Mouse (Mus musculus): ENCODE results near the gene Zbtb11.

Zbtb11 gene

DNA sequence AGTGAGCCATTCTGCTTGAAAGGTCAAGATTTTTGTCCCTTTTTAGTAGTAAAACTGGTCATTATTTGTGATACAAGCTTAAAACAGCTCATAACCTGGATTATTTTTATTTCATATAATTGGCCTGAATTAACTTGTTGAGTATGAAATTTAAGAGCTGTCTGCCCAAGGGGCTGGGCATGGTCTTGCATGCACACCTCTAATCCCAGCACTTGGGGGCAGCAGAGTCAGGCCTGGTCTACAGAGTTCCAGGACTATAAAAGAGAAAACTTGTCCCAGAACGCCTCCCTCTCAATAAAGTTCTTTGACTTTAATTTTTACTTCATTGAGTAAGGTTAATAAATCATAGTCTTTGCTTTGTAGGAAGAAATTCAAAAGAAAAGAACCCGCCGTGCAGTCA is 4.5 kb upstream of the Zbtb11 start:
- no peak for DNase-seq (ENCODE audit: extremely low spot score, low spot score)

DNA sequence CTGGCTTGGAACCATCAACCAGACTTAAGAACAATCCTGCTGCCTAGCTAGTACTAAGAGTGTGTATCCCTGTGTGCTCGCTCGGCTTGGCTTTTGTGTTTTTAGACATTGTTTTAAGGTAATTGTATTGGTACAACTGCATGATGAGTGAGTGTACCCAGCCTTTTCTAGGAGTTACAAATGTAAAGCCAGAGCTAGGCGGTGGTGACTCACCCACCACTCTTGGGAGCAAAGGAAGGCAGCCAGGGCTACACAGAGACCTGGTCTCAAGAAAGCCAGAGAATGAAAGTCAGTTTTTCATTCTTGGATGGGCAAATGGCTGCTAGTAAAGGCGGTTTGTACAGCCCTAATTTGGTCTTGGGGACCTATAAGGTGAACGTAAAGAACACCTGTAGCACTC is 3.3 kb upstream of the Zbtb11 start:
- no peak for DNase-seq (ENCODE audit: extremely low spot score, low spot score)

- no peak for DNase-seq (ENCODE audit: extremely low spot score, low spot score)
Measured at GRCm38 (mm10) chr16:55971735-55972615, 1.7 kb upstream of the Zbtb11 start.

DNA sequence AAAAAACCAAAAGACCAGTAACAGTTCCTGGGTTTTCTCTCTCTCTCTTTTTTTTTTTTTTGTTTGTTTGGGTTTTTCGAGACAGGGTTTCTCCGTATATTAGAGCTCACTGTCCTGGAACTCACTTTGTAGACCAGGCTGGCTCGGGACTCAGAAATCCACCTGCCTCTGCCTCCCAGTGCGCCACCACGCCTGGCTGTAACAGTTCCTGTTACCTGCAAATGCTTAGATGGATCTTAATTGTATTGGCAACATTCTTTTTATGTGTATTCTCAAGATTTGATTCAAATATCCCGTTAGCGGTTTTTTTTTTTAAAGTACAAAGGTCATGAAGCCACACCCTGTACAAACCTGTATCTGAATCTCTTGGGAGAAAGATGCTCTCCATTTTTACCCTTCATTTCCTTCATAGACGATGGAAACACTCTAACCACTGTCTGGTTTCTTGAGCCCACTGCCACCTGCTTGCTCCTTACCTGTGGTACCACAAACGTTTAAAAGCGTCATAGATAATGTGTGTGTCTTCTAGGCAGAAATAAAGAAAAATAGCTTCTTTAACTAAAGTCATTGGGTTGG is 969 bp upstream of the Zbtb11 start:
- no peak for DNase-seq (ENCODE audit: extremely low spot score, low spot score)

GRCm38 (mm10) chr16:55974256-55974902 is 696 bp downstream of the Zbtb11 start:
- peak; percentile 87 for DNase-seq (ENCODE audit: extremely low spot score, low spot score)

DNA sequence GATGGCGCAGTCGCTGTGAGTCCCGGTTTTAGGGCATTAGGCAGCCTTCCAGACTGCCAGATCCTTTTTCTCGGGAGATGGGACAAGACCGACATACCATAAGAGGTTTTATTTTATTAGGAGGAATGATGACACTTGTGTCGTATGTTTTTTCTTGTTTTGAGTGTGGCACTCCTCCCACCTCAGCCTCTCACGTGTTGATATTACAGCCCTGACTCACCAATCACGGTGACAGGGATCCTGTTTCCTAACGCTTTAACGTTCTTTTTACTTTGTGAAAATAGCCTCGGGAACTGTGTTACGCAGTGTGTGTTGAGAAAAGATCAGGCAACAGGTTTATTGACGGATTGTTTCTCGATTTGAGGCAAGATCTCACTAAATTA is 1.2 kb downstream of the Zbtb11 start:
- no peak for DNase-seq (ENCODE audit: extremely low spot score, low spot score)

- DNase-seq (ENCODE audit: extremely low spot score, low spot score) = no peak
Measured at GRCm38 (mm10) chr16:55986001-55986400, 12.3 kb downstream of the Zbtb11 start.

DNA sequence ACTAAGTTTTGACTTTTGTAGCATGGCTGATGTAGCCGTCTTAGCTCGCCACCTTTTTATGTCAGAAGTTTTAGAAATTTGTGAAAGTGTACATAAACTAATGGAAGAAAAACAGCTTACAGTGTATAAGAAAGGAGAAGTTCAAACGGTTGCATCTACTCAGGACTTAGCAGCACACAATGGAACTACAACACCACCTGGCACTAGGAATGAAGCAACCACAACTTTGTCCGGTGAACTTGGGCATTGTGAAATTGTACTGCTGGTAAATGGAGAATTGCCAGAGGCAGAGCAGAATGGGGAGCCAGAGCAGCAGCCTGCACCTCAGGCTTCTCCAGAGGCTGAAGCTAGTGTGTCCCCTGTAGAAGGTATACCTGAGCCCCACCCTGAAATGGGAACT is 16.6 kb downstream of the Zbtb11 start:
- DNase-seq (ENCODE audit: extremely low spot score, low spot score) = no peak

GRCm38 (mm10) chr16:55994235-55994634 is 20.6 kb downstream of the Zbtb11 start:
- DNase-seq (ENCODE audit: extremely low spot score, low spot score) = no peak

DNA sequence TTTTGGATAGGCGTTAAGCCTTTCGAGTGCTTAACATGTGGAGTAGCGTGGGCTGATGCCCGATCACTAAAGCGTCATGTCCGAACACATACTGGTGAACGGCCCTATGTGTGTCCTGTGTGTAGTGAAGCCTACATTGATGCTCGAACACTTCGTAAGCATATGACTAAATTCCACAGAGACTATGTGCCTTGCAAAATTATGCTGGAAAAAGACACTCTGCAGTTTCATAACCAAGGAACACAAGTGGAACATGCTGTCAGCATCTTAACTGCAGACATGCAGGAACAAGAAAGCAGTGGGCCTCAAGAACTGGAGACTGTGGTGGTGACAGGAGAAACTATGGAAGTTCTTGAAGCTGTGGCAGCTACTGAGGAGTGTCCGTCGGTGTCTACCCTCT is 33.1 kb downstream of the Zbtb11 start:
- no peak for DNase-seq (ENCODE audit: extremely low spot score, low spot score)

- no peak for DNase-seq (ENCODE audit: extremely low spot score, low spot score)
Measured at GRCm38 (mm10) chr16:56008862-56009261, 35.2 kb downstream of the Zbtb11 start.

DNA sequence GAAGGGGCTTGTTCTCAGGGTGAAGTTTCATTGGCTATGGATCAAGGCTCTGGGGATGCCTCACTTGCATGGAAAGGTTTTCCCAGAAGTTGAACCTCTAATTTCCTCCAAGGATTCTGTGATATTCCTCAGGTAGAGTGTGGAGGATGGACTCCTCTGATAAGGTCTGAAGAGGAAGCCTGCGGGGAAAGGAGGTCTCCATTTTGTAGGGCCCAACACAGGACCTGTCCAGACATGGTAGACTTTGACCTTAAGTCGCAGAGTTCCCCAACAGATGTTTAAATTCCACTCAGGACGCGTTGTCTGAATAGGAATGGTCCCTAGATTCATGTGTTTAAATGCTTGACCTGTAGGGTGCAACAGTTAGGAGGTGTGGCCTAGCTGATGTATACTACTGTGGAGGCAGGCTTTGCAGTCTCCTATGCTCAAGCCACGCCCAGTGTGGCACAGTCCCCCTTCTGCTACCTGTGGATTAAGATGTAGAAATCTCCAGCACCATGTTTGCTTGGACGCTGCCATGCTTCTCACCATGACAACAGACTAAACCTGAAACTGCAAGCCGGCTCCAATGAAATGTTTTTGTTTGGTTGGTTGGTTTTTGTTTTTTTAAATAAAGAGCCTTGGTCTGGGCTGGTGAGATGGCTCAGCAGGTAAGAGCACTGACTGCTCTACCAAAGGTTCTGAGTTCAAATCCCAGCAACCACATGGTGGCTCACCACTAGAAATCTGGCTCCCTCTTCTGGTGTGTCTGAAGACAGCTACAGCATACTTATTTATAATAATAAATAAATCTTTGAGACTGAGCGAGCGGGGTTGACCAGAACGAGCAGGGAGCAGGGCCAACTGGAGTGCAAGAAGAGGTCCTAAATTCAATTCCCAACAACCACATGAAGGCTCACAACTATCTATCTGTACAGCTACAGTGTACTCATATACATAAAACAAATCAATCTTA is 39.4 kb downstream of the Zbtb11 start:
- no peak for DNase-seq (ENCODE audit: extremely low spot score, low spot score)

DNA sequence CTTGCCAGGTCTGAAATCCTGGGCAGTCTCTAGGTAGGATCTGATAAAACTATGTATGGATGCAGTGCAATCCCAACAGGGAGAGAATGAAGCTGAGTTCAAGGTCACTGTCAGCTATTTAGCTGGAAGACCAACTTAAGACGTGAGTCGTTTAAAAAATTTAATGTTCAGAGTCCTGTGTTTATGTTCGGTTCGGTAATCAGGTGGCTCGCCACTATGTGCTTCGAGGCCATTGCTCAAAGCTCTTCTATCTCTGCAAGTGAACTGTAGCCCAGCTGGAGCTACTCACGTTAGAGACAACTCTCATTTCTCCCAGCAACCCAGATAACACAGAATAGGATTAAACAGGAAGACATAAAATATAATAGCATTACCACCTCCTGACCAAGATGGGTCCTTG is 40.4 kb downstream of the Zbtb11 start:
- DNase-seq (ENCODE audit: extremely low spot score, low spot score) = no peak

DNA sequence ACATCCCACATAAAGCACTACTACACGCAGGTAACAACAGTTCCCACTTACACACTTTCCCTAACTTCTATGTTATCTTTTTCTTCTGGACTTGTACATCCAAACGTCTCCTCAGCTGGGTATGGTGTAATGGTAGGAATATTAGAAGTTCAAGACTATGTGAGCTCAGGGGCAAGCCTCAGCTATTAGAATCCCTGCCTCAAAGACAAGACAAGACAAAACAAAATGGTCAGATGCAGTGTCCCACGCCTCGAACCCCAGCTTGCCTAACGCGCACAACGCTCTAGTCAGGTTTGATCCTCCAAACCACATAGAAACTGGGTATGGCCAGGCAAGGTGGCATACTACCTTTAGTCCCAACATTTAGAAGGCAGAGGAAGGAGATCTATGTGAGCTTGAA is 46.0 kb downstream of the Zbtb11 start:
- DNase-seq (ENCODE audit: extremely low spot score, low spot score) = no peak

DNA sequence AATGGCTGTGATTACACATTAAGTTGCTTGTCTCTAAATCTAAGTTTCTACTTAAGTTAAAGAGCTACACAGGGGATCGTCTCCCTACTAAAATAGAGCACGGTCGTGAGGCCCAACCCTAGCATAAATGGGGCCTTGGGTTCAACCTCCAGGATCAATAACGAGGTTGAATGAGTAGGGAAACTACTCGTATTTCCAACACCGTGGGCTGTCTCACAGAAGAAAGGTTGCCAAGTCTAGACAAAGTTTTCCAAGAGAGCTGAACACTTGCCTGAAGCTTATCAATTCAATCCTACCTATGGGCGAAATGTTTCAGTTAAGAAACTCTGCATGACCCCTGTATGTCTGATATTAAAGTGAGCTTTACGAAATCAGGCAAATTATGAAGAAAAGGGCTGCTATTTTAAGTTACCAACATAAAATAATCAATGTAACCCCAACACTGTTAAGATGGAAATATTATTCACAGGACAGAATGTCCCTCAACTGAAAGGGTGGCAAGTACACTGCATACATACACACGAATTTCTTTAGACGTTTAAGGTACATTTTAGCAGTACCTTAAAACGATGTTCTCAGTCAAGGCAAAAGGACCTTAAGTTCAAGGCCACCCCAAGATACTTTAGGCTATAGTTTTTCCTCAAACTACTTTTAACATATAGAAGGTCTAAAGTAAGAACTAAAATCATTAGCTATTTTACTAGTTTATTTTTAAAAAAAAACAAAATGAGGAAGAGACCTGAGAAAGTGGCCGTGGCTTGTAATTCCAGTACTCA is 54.4 kb downstream of the Zbtb11 start:
- DNase-seq (ENCODE audit: extremely low spot score, low spot score) = no peak

DNA sequence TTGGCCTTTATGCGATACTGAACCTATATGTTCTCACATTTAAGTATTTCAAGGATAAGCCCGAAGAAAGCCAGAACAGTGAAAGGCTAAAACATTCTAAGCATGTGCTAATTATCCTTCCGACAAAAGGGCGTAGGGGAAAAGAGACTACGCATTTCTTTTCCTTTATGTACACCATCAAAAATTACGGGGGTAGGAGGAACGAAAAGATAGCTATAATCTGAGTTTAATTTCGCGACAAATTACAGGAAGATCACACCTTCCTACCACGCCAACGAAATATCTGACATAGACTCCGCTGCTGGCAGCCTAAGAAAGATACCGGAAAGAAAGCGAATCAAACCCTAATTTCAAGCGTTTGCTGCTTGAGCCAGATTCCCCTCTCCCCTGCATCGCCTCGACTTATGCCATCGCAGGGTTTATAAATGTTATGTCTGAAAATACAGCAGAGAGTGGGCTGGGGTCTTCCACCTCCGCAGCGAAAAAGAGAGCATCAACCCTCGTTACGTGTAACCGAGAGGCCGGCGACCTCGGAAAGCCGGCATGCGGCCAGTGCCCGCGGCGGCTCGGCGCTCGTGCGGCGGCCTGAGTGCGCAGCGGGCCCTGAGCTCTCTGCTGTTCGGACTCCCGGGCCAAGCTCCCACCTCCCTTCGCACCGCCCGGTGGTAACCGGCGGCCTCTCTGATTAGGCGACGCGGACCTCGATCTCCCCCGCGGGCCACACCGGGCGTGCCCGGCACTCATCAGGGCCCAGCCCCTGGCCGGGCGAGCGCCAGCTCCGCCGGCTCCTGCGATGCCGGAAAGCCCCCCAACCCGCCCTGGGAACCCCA is 55.3 kb downstream of the Zbtb11 start:
- DNase-seq (ENCODE audit: extremely low spot score, low spot score) = peak; percentile 83

- DNase-seq (ENCODE audit: extremely low spot score, low spot score) = peak; percentile 99
Measured at GRCm38 (mm10) chr16:56029661-56030082, 56.0 kb downstream of the Zbtb11 start, which contains the start of gene Pcnp. Gene Pcnp (minus strand): TSS chr16:56029739.

- DNase-seq (ENCODE audit: extremely low spot score, low spot score) = no peak
Measured at GRCm38 (mm10) chr16:56034566-56034965, 60.9 kb downstream of the Zbtb11 start.

DNA sequence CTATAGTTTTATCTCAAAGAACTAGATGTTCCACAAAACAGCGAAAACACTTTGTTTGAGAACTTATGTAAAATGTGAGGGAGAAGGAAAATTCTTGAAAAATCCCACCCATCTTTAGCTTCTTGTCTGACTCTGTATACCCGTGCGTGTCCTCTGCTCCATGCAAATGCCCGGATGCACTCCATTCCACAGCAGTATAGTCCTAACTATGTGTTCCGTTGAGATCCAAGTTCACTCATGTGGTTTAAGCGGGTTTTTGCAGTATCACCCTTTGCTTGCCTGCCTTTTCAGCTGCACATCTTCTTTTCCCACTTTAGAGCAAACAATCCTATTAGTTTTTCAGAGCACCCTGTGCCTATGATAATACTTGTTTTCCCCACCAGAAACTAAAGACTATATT is 62.8 kb downstream of the Zbtb11 start:
- DNase-seq (ENCODE audit: extremely low spot score, low spot score) = no peak

Data from neural tube, embryonic 10.5 days (tissue).